Mouse (Mus musculus): ENCODE results near the gene Sept11.

DNA sequence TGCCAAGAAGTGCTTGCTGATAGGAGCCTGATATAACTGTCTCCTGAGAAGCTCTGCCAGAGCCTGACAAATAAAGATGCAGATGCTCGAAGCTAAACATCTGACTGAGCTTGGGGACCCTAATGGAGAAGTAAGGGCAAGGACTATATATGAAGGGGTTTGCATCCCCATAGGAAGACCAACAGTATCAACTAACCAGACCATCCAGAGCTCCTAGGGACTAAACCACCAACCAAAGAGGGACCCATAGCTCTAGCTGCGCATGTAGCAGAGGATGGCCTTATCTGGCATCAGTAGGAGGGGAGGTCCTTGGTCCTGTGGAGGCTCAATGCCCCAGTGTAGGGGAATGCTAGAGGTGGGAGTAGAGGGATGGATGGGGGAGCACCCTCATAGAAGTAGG is 131.3 kb downstream of the Sept11 start:
- TF ChIP-seq CTCF (IDR thresholded peaks at IDR 0.05; ENCODE audit: low read depth) (no peak), EP300 (IDR thresholded peaks at IDR 0.05; ENCODE audit: low read depth) (no peak)
